Mouse (Mus musculus) small intestine, adult 2 months (tissue): ENCODE measurements at regions not wholly inside any gene's neighbourhood (a gene's known extent, or its start where the extent isn't known, plus 50 kb on each side); places are given as distances from the start of the nearest gene placed in this dataset.

Experiments used
- H3K27ac ChIP-seq: fragments of 200-500 bp; 2 replicates; pipeline ENCODE4 v1.5.1; 2012; ENCODE audit warnings: low read depth, low read length, control low read depth, inconsistent platforms; ENCODE audit not compliant: insufficient read depth
- H3K27me3 ChIP-seq: fragments of 200-500 bp; 2 replicates; pipeline ENCODE4 v1.6.1; 2012; ENCODE audit warnings: mild to moderate bottlenecking, moderate library complexity, low read length, inconsistent platforms; ENCODE audit not compliant: control insufficient read depth, insufficient read depth
- H3K36me3 ChIP-seq: fragments of 200-500 bp; 2 replicates; pipeline ENCODE4 v1.6.1; 2012; ENCODE audit warnings: mild to moderate bottlenecking, low read length, control low read depth, inconsistent platforms; ENCODE audit not compliant: control insufficient read depth, insufficient read depth
- H3K4me1 ChIP-seq: fragments of 200-500 bp; 2 replicates; pipeline ENCODE4 v1.6.1; 2012; ENCODE audit warnings: low read length, inconsistent platforms, mixed read lengths; ENCODE audit not compliant: control insufficient read depth, insufficient read depth, insufficient read length
- H3K4me3 ChIP-seq: fragments of 200-500 bp; 2 replicates; pipeline ENCODE4 v1.5.1; 2012; ENCODE audit warnings: low read depth, mild to moderate bottlenecking, control low read depth, inconsistent platforms, low read length, moderate library complexity
- CTCF ChIP-seq: fragments of 200-500 bp; IDR thresholded peaks from 2 replicates; pipeline ENCODE4 v1.5.1; 2012; ENCODE audit warnings: low read depth, mild to moderate bottlenecking, control low read depth, inconsistent platforms, low read length, moderate library complexity, mixed read lengths; ENCODE audit not compliant: insufficient replicate concordance, insufficient read length; ENCODE audit errors: extremely low read depth
- POLR2A ChIP-seq: fragments of 200-500 bp; IDR thresholded peaks from 2 replicates; pipeline ENCODE4 v1.6.1; 2012; ENCODE audit warnings: low read depth, mild to moderate bottlenecking, control low read depth, inconsistent platforms, low read length, moderate library complexity
- WGBS: fragments of 180-500 bp; shearing (Covaris S2); methylation state at CpG from one replicate; pipeline ENCODE4 v1.1.7; 2018; 5-methylcytosine and 5-hydroxymethylcytosine counted together

DNA sequence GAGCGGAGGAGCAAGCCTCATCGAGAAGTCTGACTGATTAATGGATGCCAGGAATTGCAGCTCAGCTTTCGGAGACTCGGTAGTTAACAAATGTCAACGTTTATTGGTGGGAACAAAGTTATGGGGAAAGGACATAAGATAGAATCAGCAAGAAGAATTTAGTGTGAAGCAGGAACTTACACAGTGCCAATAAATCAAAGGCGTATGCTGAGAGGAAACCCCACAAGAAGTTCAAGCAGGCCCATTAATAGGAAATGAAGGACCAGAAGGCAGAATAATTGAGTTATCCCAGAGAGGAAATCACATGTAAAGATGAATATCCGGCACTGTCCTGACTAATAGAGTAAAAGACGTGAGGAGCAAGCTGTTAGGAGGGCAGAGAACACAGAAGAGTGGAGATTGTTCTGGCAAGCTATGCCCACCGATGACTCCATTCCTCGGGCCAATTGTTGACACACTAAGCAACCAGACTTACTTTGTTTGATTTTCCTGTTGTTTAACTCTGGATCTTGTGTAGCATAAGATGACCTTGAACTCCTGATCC, 293.4 kb upstream of the Pabpc6 start:
- no peaks in the 10 kb centered on the region for H3K36me3 ChIP-seq
- 62% methylated on average over 10 of the region's 10 CpGs for WGBS
- H3K27ac ChIP-seq, result no peak overlapping the region
- no peaks in the 10 kb centered on the region for H3K4me1 ChIP-seq
- H3K4me3 ChIP-seq, result no peak overlapping the region
- H3K27me3 ChIP-seq, result no peaks in the 10 kb centered on the region
- TF ChIP-seq POLR2A (no peak), CTCF (no peak)

DNA sequence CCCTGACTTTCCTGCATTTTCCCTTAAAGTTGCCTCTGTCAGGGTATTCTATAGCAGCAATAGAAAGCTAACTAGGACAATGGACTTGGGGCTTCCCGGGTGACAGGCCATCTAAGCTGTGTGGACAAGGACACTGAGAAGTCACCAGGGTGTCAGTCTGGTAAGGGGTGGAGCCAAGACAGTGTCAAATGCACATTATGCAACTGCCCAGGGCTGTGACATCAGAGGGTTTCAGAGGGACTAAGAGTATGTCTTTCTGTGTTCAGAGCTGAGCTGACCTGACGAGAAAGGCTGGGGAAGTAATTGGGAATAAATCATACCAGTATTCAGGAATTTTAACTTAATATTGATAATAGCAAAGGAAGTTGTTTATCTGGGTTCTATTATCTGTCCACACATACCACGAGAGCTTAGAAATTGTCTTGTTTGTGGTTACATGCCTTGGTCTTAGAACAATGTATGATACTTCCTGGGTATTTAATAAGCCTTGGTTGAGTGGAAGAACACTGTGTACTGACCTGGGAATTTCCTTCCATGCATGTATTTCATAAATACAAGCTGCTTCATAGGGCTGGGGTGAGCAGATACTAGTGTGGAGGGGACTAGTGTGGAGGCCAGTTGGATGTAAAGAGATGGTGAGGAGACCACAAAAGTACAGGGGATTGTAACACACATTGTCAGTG, 279.6 kb upstream of the Pabpc6 start:
- H3K4me1 ChIP-seq, result no peaks in the 10 kb centered on the region
- no peaks in the 10 kb centered on the region for H3K27me3 ChIP-seq
- 74% methylated on average over 3 of the region's 3 CpGs for WGBS

DNA sequence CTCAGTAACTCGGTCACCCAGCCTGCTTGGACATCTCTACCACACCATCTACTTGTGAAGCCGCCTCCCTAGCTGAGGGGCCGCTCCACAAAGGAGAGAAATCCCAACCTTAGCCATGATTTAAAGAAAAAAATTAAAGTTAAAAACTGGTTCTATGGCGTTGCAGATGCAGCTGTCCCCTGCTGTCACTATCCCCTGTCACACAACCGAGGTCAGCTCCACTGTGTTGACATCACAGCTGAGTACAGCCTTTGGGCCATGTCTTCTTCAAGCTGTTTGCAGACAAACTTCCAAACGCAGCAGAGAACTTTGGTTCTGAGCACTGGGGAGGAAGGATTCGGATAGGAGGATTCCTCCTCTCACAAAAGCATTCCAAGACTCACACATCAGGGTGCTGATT, 278.1 kb upstream of the Pabpc6 start:
- Histone ChIP-seq H3K4me1 (no peaks in the 10 kb centered on the region), H3K36me3 (no peaks in the 10 kb centered on the region), H3K27ac (no peak overlapping the region), H3K27me3 (no peaks in the 10 kb centered on the region), H3K4me3 (no peak overlapping the region)
- TF ChIP-seq CTCF (no peak), POLR2A (no peak)
- WGBS, result 68% methylated on average over 7 of the region's 7 CpGs

More for the DNA sequence above, 279.6 kb upstream of the Pabpc6 start:
- TF ChIP-seq POLR2A (no peak), CTCF (no peak)
- H3K4me3 ChIP-seq, result no peak overlapping the region
- H3K27ac ChIP-seq, result no peak overlapping the region
- no peaks in the 10 kb centered on the region for H3K36me3 ChIP-seq

DNA sequence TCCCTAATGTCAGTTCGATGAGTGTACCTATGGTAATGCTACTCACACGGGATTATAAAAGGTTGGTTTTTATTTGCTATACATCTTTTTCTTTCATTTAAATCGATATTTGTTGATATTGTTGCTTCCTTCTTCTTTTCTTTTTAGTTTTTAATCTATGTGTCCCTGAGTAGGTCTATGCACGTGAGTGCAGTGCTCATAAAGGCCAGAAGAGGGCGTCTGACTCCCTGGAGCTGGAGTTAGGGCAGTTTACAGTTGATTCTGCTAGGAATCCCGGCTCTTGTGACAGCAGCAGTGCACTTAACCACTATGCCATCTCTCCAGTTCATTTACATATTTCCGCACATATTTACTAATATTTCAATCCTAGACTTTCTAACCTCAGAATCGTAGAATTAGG, 275.0 kb upstream of the Pabpc6 start:
- Histone ChIP-seq H3K27ac (no peak overlapping the region), H3K27me3 (no peaks in the 10 kb centered on the region), H3K4me3 (no peak overlapping the region), H3K4me1 (no peaks in the 10 kb centered on the region), H3K36me3 (no peaks in the 10 kb centered on the region)
- 73% methylated on average over 8 of the region's 8 CpGs for WGBS
- no peak for TF ChIP-seq POLR2A
- no peak for TF ChIP-seq CTCF

DNA sequence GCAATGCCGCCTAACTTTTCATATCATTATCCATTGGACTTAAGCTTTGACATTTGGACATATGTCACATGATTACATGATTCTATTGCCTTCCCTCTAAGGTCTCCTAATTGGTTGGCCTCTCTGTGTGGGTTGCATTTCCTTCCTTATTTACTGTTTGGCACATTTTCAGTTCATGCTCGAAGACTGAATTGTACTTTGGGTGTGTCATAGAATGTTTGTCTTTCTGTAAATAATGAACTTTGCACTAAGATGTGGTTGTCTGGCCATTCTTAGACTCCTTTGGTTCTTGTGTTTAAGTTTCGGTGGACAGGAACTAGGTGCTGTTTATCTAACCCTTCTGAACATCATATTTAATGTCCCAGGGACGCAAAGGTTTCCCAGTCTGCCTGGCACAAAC, 272.7 kb upstream of the Pabpc6 start:
- Histone ChIP-seq H3K4me3 (no peak overlapping the region), H3K4me1 (no peaks in the 10 kb centered on the region), H3K27ac (no peak overlapping the region), H3K27me3 (no peaks in the 10 kb centered on the region), H3K36me3 (no peaks in the 10 kb centered on the region)
- 48% methylated on average over 4 of the region's 4 CpGs for WGBS
- no peak for TF ChIP-seq POLR2A
- TF ChIP-seq CTCF, result no peak

DNA sequence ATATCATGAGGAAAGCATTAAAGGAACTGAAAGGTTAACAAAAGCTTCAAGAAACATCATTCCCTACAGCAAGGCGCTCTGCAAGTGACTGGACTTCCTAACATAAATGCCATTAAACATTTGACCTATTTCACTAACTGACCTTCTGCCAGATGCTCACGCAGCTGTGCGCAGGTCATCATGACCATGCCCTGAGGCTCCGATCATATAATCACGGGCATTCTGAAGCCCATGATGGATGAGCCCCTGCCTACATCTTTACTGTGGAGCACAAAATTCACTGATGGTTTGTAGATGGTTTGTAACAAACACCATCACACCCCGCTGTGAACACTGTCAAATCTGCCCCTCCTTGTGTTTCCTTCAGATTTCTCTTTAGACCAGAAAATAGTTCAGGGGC, 270.1 kb upstream of the Pabpc6 start:
- Histone ChIP-seq H3K27ac (no peak overlapping the region), H3K27me3 (no peaks in the 10 kb centered on the region), H3K4me1 (no peaks in the 10 kb centered on the region), H3K36me3 (no peaks in the 10 kb centered on the region), H3K4me3 (no peak overlapping the region)
- 77% methylated on average over 6 of the region's 6 CpGs for WGBS
- TF ChIP-seq CTCF (no peak), POLR2A (no peak)

DNA sequence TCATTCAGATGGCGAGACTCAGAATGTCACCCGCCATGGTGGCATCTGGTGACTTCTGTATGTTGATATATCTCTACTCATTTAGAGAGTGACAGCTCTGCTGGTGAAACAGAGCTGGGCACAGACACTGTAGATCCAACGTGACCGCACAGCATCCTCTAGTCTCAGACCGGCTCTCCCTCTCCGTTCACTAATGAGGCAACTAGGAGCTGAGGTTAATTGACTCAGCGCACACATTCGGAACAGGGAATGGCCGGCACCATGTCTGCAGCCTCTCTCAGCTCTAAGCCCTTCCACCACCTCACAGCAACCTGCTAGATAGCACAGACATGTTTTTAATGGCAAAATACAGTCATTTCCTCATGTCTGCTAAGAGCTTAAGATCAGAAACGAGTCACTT, 268.9 kb upstream of the Pabpc6 start:
- H3K36me3 ChIP-seq, result no peaks in the 10 kb centered on the region
- WGBS, result 88% methylated on average over 10 of the region's 10 CpGs

More for the DNA sequence above, 268.9 kb upstream of the Pabpc6 start:
- Histone ChIP-seq H3K27me3 (no peaks in the 10 kb centered on the region), H3K27ac (no peak overlapping the region), H3K4me3 (no peak overlapping the region), H3K4me1 (no peaks in the 10 kb centered on the region)
- no peak for TF ChIP-seq POLR2A
- TF ChIP-seq CTCF, result no peak
